Comparison of ENCODE assay signal across 9 mouse cellular contexts in the genomic region with DNA sequence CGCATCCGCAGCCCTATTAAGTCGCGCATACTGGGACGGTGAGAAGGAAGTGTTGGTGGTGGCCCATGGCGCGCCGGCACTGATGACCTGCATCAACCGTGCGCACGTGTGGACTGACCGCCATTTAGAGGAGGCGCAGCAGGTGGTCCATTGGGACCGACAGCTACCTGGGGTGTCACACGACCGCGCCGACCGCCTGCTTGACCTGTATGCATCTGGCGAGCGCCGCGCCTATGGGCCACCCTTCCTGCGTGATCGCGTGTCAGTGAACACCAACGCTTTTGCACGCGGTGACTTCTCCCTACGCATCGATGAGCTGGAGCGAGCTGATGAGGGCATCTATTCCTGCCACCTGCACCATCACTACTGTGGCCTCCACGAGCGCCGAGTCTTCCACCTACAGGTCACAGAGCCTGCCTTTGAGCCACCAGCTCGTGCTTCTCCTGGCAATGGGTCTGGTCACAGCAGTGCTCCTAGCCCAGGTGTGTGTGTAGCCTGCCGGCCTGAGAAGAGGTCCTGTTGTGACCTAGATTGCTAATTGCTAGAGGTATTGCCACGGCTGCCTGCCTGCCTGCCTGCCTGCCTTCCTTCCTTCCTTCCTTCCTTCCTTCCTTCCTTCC. TPM values are rescaled to one million over a fixed set of nuclear protein-coding genes. Genes with fewer than 3 reads are reported as not detected.
A peak's percentile ranks its signal among the peaks of the same experiment; 100 is the strongest.
DNase-seq lines count a peak whose midpoint lies in the region; ATAC-seq lines count a peak whose summit lies in the region.
"Had no signal": no experiment of that assay in that cellular context is flagged by ENCODE, and none has a peak within 500 bp of the region (broad histone marks: within the 10 kb centered on the region; RNA-seq: fewer than 3 reads in every experiment).

No protein-coding gene starts in this region.

- no peak overlapping the region for H3K27ac ChIP-seq in intestine, embryonic 16.5 days (ENCODE audit: low read length)
- no peak overlapping the region for H3K27ac ChIP-seq in neural tube, embryonic 13.5 days (replicated peaks)

- no peaks in the 10 kb centered on the region for H3K27me3 ChIP-seq in intestine, embryonic 16.5 days (replicated peaks; ENCODE audit: control insufficient read depth, insufficient read depth, low read length)
- peaks cover 26% of the 10 kb centered on the region for H3K27me3 ChIP-seq in neural tube, embryonic 13.5 days

- H3K4me1 ChIP-seq in intestine, embryonic 16.5 days (ENCODE audit: control insufficient read depth, insufficient read depth, low read length): peaks cover 34% of the 10 kb centered on the region
- H3K4me1 ChIP-seq in neural tube, embryonic 13.5 days (replicated peaks): peaks cover 32% of the 10 kb centered on the region

- no peak overlapping the region for H3K9ac ChIP-seq in intestine, embryonic 16.5 days (ENCODE audit: low read depth, low read length)
- H3K9ac ChIP-seq in neural tube, embryonic 13.5 days: peak overlapping the region; percentile 64

- DNase-seq in cerebellum, adult 11-12 months: peak; percentile 67
- DNase-seq in cerebellum, postnatal 4 days (ENCODE audit: low spot score in 2 of 2): no peak
- DNase-seq in retina, embryonic 14.5 days (ENCODE audit: low spot score): peak; percentile 19
- no peak for DNase-seq in retina, postnatal 1 day
- DNase-seq in layer of hippocampus, postnatal 25 days (ENCODE audit: extremely low spot score in 1 of 2, low spot score in 1 of 2): no peak
- DNase-seq in thymus, postnatal 36 days: no peak

- peak overlapping the region; percentile 97 for H3K4me2 ChIP-seq in intestine, embryonic 16.5 days (ENCODE audit: low read depth, low read length)
- H3K4me2 ChIP-seq in neural tube, embryonic 13.5 days: peak overlapping the region; percentile 60

- H3K9me3 ChIP-seq in intestine, embryonic 16.5 days (ENCODE audit: control insufficient read depth, low read length): no peaks in the 10 kb centered on the region
- no peaks in the 10 kb centered on the region for H3K9me3 ChIP-seq in neural tube, embryonic 13.5 days

- no peaks in the 10 kb centered on the region for H3K36me3 ChIP-seq in intestine, embryonic 16.5 days (ENCODE audit: control insufficient read depth, insufficient read depth, low read length)
- peaks cover 3% of the 10 kb centered on the region; the same call in 1 of the 2 replicates for H3K36me3 ChIP-seq in neural tube, embryonic 13.5 days

- ATAC-seq in intestine, embryonic 16.5 days: no peak
- peak; percentile 4; the same call in 1 of the 2 replicates for ATAC-seq in neural tube, embryonic 13.5 days (ENCODE audit: low read depth)

- H3K4me3 ChIP-seq in intestine, embryonic 16.5 days (ENCODE audit: low read length): peak overlapping the region; percentile 60
- peak overlapping the region; percentile 38; the same call in 1 of the 2 replicates for H3K4me3 ChIP-seq in neural tube, embryonic 13.5 days

- 48% methylated on average over 38 of the region's 38 CpGs for WGBS in intestine, embryonic 16.5 days
- 36% methylated on average over 38 of the region's 38 CpGs for WGBS in neural tube, embryonic 13.5 days

RNA-seq across cellular contexts. Expression of a gene that starts 2.3 kb away (rescaled TPM):
- polyA plus RNA-seq in intestine, embryonic 16.5 days (2015; fragmentation: Nextera tagmentation; extraction: Ambion mirVana): 76.3 and 80.5 TPM in 2 replicates
- 29.3 and 33.9 TPM in 2 replicates for polyA plus RNA-seq in neural tube, embryonic 13.5 days (2015; fragmentation: Nextera tagmentation; extraction: Ambion mirVana)
- total RNA-seq in layer of hippocampus, postnatal 25 days (2021): 1 to 10 TPM; 7.5 to 7.7 TPM
- total RNA-seq: common myeloid progenitor, adult 5-6 weeks had no signal

RNA-seq across cellular contexts. Expression of a gene that starts 5.4 kb away (rescaled TPM):
- polyA plus RNA-seq in intestine, embryonic 16.5 days (2015; fragmentation: Nextera tagmentation; extraction: Ambion mirVana): 3.7 and 4.7 TPM in 2 replicates
- polyA plus RNA-seq in neural tube, embryonic 13.5 days (2015; fragmentation: Nextera tagmentation; extraction: Ambion mirVana): 8.6 and 14.6 TPM in 2 replicates
- 10 to 100 TPM; 75.6 to 77.2 TPM for total RNA-seq in layer of hippocampus, postnatal 25 days (2021)

RNA-seq across cellular contexts. Expression of a gene that starts 10.7 kb away (rescaled TPM):
- polyA plus RNA-seq in intestine, embryonic 16.5 days (2015; fragmentation: Nextera tagmentation; extraction: Ambion mirVana): 180 and 196 TPM in 2 replicates
- 139 and 145 TPM in 2 replicates for polyA plus RNA-seq in neural tube, embryonic 13.5 days (2015; fragmentation: Nextera tagmentation; extraction: Ambion mirVana)
- total RNA-seq in layer of hippocampus, postnatal 25 days (2021): 100 to 1,000 TPM in 1 of 2 experiments, 10 to 100 TPM in 1; 95.9 to 105 TPM

RNA-seq across cellular contexts. Expression of a gene that starts 21.4 kb away (rescaled TPM):
- polyA plus RNA-seq in intestine, embryonic 16.5 days (2015; fragmentation: Nextera tagmentation; extraction: Ambion mirVana): 0.28 and 0.32 TPM in 2 replicates
- polyA plus RNA-seq in neural tube, embryonic 13.5 days (2015; fragmentation: Nextera tagmentation; extraction: Ambion mirVana): 0.45 and 0.72 TPM in 2 replicates
- total RNA-seq in layer of hippocampus, postnatal 25 days (2021): under 1 TPM; 0.31 to 0.32 TPM

RNA-seq across cellular contexts. Expression of a gene that starts 27.5 kb away (rescaled TPM):
- 23.6 and 24.9 TPM in 2 replicates for polyA plus RNA-seq in intestine, embryonic 16.5 days (2015; fragmentation: Nextera tagmentation; extraction: Ambion mirVana)
- polyA plus RNA-seq in neural tube, embryonic 13.5 days (2015; fragmentation: Nextera tagmentation; extraction: Ambion mirVana): 21.1 and 25.2 TPM in 2 replicates
- 10 to 100 TPM; 29.7 to 33.0 TPM for total RNA-seq in layer of hippocampus, postnatal 25 days (2021)

Comparison
In these comparisons a context has a peak if more than half of its experiments do, and no peak if none do; other contexts are left out.
1. DNase-seq: peak in cerebellum, adult 11-12 months (single experiment) and retina, embryonic 14.5 days (single experiment); none in cerebellum, postnatal 4 days (0 of 2), retina, postnatal 1 day (single experiment), layer of hippocampus, postnatal 25 days (0 of 2) and thymus, postnatal 36 days (0 of 2).